Mouse (Mus musculus): ENCODE data around the gene Fndc11.
A peak's percentile ranks its signal among the peaks of the same experiment; 100 is the strongest.
"Not testable (repeated sequence)": the region's sequence is repeated elsewhere in the genome, so short reads cannot be mapped to it uniquely, and the experiment has no call there.

Gene Fndc11

DNA sequence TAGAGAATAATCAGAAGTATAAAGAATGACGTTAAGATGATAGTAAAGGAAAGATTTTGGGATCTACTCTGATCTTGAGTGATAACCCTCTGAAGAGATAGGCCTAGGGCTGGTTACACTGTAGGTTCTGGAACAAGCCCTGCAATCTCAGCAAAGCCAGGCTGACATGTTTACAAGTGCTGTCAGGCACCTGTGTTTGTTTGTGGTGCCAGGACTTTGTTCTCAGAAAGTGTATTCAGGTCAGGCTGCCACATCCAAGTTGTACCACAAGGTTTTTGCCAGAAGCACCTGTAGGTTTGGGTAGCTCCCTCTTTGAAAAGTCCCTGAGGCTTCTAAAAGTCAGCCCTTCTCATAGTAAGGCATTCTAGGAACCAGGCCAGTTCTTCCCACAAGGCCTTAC is 30.5 kb upstream of the Fndc11 start:
- 0 out of 2 replicates have a peak, but pooled peaks cover 7% of the 10 kb centered on the region for H3K27me3 ChIP-seq (ENCODE audit: insufficient read depth, low read length)
- peaks cover 17% of the 10 kb centered on the region for H3K36me3 ChIP-seq (ENCODE audit: insufficient read depth, low read length)
- peaks cover 48% of the 10 kb centered on the region for H3K4me1 ChIP-seq (replicated peaks; ENCODE audit: low read depth, low read length)
- H3K9me3 ChIP-seq (ENCODE audit: low read length) = no peaks in the 10 kb centered on the region
- TF ChIP-seq CTCF (conservative IDR thresholded peaks at IDR 0.05; ENCODE audit: low read length) = no peak
- no peak for TF ChIP-seq POU5F1 (IDR thresholded peaks at IDR 0.05; ENCODE audit: borderline replicate concordance, low read length)
- no peak for TF ChIP-seq NANOG (IDR thresholded peaks at IDR 0.05; ENCODE audit: borderline replicate concordance, low read length)
- H3K4me3 ChIP-seq (replicated peaks; ENCODE audit: low read length) = peak overlapping the region; percentile 92

DNA sequence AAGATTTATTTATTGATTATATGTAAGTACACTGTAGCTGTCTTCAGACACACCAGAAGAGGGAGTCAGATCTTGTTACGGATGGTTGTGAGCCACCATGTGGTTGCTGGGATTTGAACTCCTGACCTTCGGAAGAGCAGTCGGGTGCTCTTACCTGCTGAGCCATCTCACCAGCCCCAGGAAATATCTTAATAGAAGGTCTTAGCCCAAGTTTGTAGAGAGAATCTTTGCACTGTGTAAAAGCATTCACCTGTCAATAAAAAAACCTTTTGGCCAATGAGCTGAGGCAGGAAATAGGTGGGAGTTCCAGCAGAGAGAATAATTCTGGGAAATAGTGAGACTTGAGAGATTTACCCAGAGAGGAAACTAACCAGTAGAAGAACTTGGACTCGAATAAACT is 28.4 kb upstream of the Fndc11 start:
- H3K27me3 ChIP-seq (ENCODE audit: insufficient read depth, low read length); H3K4me3 ChIP-seq (replicated peaks; ENCODE audit: low read length); H3K9me3 ChIP-seq (ENCODE audit: low read length): not testable (repeated sequence)
- peaks cover 17% of the 10 kb centered on the region for H3K36me3 ChIP-seq (ENCODE audit: insufficient read depth, low read length)
- peaks cover 52% of the 10 kb centered on the region for H3K4me1 ChIP-seq (replicated peaks; ENCODE audit: low read depth, low read length)

- Histone ChIP-seq H3K36me3 (ENCODE audit: insufficient read depth, low read length) (peaks cover 17% of the 10 kb centered on the region), H3K4me3 (replicated peaks; ENCODE audit: low read length) (no peak overlapping the region)
- TF ChIP-seq CTCF (conservative IDR thresholded peaks at IDR 0.05; ENCODE audit: low read length) = no peak
- no peak for TF ChIP-seq NANOG (IDR thresholded peaks at IDR 0.05; ENCODE audit: borderline replicate concordance, low read length)
Measured at GRCm38 (mm10) chr2:181191936-181192335, 27.9 kb upstream of the Fndc11 start.

GRCm38 (mm10) chr2:181193044-181193443 is 26.8 kb upstream of the Fndc11 start:
- peaks cover 52% of the 10 kb centered on the region for H3K4me1 ChIP-seq (replicated peaks; ENCODE audit: low read depth, low read length)
- TF ChIP-seq POU5F1 (IDR thresholded peaks at IDR 0.05; ENCODE audit: borderline replicate concordance, low read length) (no peak), NANOG (IDR thresholded peaks at IDR 0.05; ENCODE audit: borderline replicate concordance, low read length) (no peak), CTCF (conservative IDR thresholded peaks at IDR 0.05; ENCODE audit: low read length) (no peak)
- peaks cover 7% of the 10 kb centered on the region for H3K27me3 ChIP-seq (ENCODE audit: insufficient read depth, low read length)
- no peaks in the 10 kb centered on the region for H3K9me3 ChIP-seq (ENCODE audit: low read length)
- H3K36me3 ChIP-seq (ENCODE audit: insufficient read depth, low read length) = peaks cover 17% of the 10 kb centered on the region
- no peak overlapping the region for H3K4me3 ChIP-seq (replicated peaks; ENCODE audit: low read length)

More at GRCm38 (mm10) chr2:181191936-181192335, 27.9 kb upstream of the Fndc11 start:
- Histone ChIP-seq H3K27me3 (ENCODE audit: insufficient read depth, low read length) (peaks cover 7% of the 10 kb centered on the region), H3K9me3 (ENCODE audit: low read length) (no peaks in the 10 kb centered on the region), H3K4me1 (replicated peaks; ENCODE audit: low read depth, low read length) (peaks cover 52% of the 10 kb centered on the region)

DNA sequence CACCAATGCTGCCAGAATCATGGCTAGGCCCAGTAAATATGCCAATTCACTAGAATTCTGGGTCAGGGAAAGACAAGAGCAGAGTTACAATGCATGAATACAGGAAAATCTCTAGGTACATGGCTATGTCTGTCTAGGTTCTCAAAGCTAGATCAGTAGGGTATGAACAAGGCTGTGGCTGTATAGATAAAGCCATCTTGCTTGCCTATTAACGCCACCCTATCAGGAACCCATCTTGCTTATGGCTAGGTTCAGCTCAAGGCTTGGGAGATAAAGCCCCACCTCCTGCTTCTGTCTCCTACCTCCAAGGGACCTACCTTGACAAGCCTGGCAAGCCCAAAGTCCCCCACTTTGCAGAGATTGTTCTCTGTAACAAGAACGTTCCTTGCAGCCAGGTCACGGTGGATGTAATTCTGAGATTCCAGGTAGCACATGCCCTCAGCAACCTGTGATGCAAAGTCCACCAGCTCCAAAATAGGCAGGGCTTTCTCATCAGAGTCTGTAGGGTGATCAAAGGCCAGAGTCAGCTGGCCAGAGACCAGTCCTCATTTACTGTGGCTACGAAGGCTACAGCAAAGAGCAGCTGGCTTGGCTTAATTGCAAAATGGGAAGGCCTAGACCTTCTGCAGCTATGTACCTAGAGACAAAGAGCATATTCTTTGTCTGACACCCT is 23.0 kb upstream of the Fndc11 start:
- H3K27me3 ChIP-seq (ENCODE audit: insufficient read depth, low read length) = peaks cover 7% of the 10 kb centered on the region

GRCm38 (mm10) chr2:181201606-181202005 is 18.2 kb upstream of the Fndc11 start:
- H3K27me3 ChIP-seq (ENCODE audit: insufficient read depth, low read length) = peaks cover 12% of the 10 kb centered on the region
- no peaks in the 10 kb centered on the region for H3K9me3 ChIP-seq (ENCODE audit: low read length)
- no peak for TF ChIP-seq POU5F1 (IDR thresholded peaks at IDR 0.05; ENCODE audit: borderline replicate concordance, low read length)
- no peak for TF ChIP-seq NANOG (IDR thresholded peaks at IDR 0.05; ENCODE audit: borderline replicate concordance, low read length)
- no peak for TF ChIP-seq CTCF (conservative IDR thresholded peaks at IDR 0.05; ENCODE audit: low read length)
- H3K36me3 ChIP-seq (ENCODE audit: insufficient read depth, low read length) = no peaks in the 10 kb centered on the region
- H3K4me1 ChIP-seq (replicated peaks; ENCODE audit: low read depth, low read length) = peaks cover 7% of the 10 kb centered on the region
- H3K4me3 ChIP-seq (replicated peaks; ENCODE audit: low read length) = no peak overlapping the region

More for the DNA sequence above, 23.0 kb upstream of the Fndc11 start:
- no peak for TF ChIP-seq NANOG (IDR thresholded peaks at IDR 0.05; ENCODE audit: borderline replicate concordance, low read length)
- no peak for TF ChIP-seq CTCF (conservative IDR thresholded peaks at IDR 0.05; ENCODE audit: low read length)
- TF ChIP-seq POU5F1 (IDR thresholded peaks at IDR 0.05; ENCODE audit: borderline replicate concordance, low read length) = no peak
- H3K36me3 ChIP-seq (ENCODE audit: insufficient read depth, low read length) = no peaks in the 10 kb centered on the region
- H3K4me1 ChIP-seq (replicated peaks; ENCODE audit: low read depth, low read length) = peaks cover 20% of the 10 kb centered on the region
- no peak overlapping the region for H3K4me3 ChIP-seq (replicated peaks; ENCODE audit: low read length)
- H3K9me3 ChIP-seq (ENCODE audit: low read length) = no peaks in the 10 kb centered on the region

GRCm38 (mm10) chr2:181202422-181202821 is 17.4 kb upstream of the Fndc11 start, which contains the start of gene Ptk6:
Gene Ptk6, minus strand, starts transcription at chr2:181202789.
- H3K27me3 ChIP-seq (ENCODE audit: insufficient read depth, low read length) = peaks cover 13% of the 10 kb centered on the region
- no peak for TF ChIP-seq CTCF (conservative IDR thresholded peaks at IDR 0.05; ENCODE audit: low read length)
- no peak for TF ChIP-seq NANOG (IDR thresholded peaks at IDR 0.05; ENCODE audit: borderline replicate concordance, low read length)
- TF ChIP-seq POU5F1 (IDR thresholded peaks at IDR 0.05; ENCODE audit: borderline replicate concordance, low read length) = no peak
- no peaks in the 10 kb centered on the region for H3K36me3 ChIP-seq (ENCODE audit: insufficient read depth, low read length)
- H3K9me3 ChIP-seq (ENCODE audit: low read length) = no peaks in the 10 kb centered on the region
- H3K4me1 ChIP-seq (replicated peaks; ENCODE audit: low read depth, low read length) = peaks cover 7% of the 10 kb centered on the region
- no peak within 1 kb of the TSS for H3K4me3 ChIP-seq (replicated peaks; ENCODE audit: low read length)

GRCm38 (mm10) chr2:181202886-181203285 is 16.9 kb upstream of the Fndc11 start:
- H3K4me1 ChIP-seq (replicated peaks; ENCODE audit: low read depth, low read length) = peaks cover 7% of the 10 kb centered on the region
- H3K36me3 ChIP-seq (ENCODE audit: insufficient read depth, low read length) = no peaks in the 10 kb centered on the region
- no peaks in the 10 kb centered on the region for H3K9me3 ChIP-seq (ENCODE audit: low read length)
- H3K27me3 ChIP-seq (ENCODE audit: insufficient read depth, low read length) = peaks cover 18% of the 10 kb centered on the region
- TF ChIP-seq NANOG (IDR thresholded peaks at IDR 0.05; ENCODE audit: borderline replicate concordance, low read length) = no peak
- TF ChIP-seq POU5F1 (IDR thresholded peaks at IDR 0.05; ENCODE audit: borderline replicate concordance, low read length) = no peak
- TF ChIP-seq CTCF (conservative IDR thresholded peaks at IDR 0.05; ENCODE audit: low read length) = no peak
- H3K4me3 ChIP-seq (replicated peaks; ENCODE audit: low read length) = no peak overlapping the region

- no peaks in the 10 kb centered on the region for H3K36me3 ChIP-seq (ENCODE audit: insufficient read depth, low read length)
- no peak overlapping the region for H3K4me3 ChIP-seq (replicated peaks; ENCODE audit: low read length)
- H3K27me3 ChIP-seq (ENCODE audit: insufficient read depth, low read length) = peaks cover 42% of the 10 kb centered on the region
- peaks cover 7% of the 10 kb centered on the region for H3K4me1 ChIP-seq (replicated peaks; ENCODE audit: low read depth, low read length)
- H3K9me3 ChIP-seq (ENCODE audit: low read length) = no peaks in the 10 kb centered on the region
- TF ChIP-seq NANOG (IDR thresholded peaks at IDR 0.05; ENCODE audit: borderline replicate concordance, low read length) (no peak), CTCF (conservative IDR thresholded peaks at IDR 0.05; ENCODE audit: low read length) (no peak), POU5F1 (IDR thresholded peaks at IDR 0.05; ENCODE audit: borderline replicate concordance, low read length) (no peak)
Measured at GRCm38 (mm10) chr2:181205678-181206077, 14.1 kb upstream of the Fndc11 start.
